Mouse (Mus musculus) kidney, embryonic 14.5 days (tissue): ENCODE measurements at regions not wholly inside any gene's neighbourhood (a gene's known extent, or its start where the extent isn't known, plus 50 kb on each side); places are given as distances from the start of the nearest gene placed in this dataset.
A peak's percentile ranks its signal among the peaks of the same experiment; 100 is the strongest.

Experiments used
- ATAC-seq: fragments of 200-750 bp; cut with Nextera tagmentation; 2 replicates; pipeline ENCODE4 v1.8.0; 2017; ENCODE audit warnings: moderate number of reproducible peaks, mild to moderate bottlenecking, moderate TSS enrichment, moderate library complexity; ENCODE audit not compliant: low FRiP score, low TSS enrichment
- H3K27ac ChIP-seq: fragments of 300-500 bp; sonication (generic); 2 replicates; pipeline ENCODE4 v1.5.1; 2014; ENCODE audit warnings: low read depth, mild to moderate bottlenecking, low read length, moderate library complexity, mixed read lengths
- H3K27me3 ChIP-seq: fragments of 300-500 bp; sonication (generic); 2 replicates; pipeline ENCODE4 v1.6.1; 2014; ENCODE audit warnings: mild to moderate bottlenecking, low read length; ENCODE audit not compliant: control insufficient read depth, insufficient read depth
- H3K36me3 ChIP-seq: fragments of 300-500 bp; sonication (generic); 2 replicates; pipeline ENCODE4 v1.6.1; 2014; ENCODE audit warnings: low read length, mixed read lengths; ENCODE audit not compliant: control insufficient read depth, insufficient read depth
- H3K4me1 ChIP-seq: fragments of 300-500 bp; sonication (generic); 2 replicates; pipeline ENCODE4 v1.6.1; 2014; ENCODE audit warnings: low read length, mixed read lengths; ENCODE audit not compliant: control insufficient read depth, insufficient read depth
- H3K4me2 ChIP-seq: fragments of 300-500 bp; sonication (generic); replicated peaks from 2 replicates; pipeline ENCODE4 v1.6.1; 2014; ENCODE audit warnings: low read depth, mild to moderate bottlenecking, low read length
- H3K4me3 ChIP-seq: fragments of 300-500 bp; sonication (generic); 2 replicates; pipeline ENCODE4 v1.5.1; 2014; ENCODE audit warnings: mild to moderate bottlenecking, low read length
- H3K9ac ChIP-seq: fragments of 300-500 bp; sonication (generic); 2 replicates; pipeline ENCODE4 v1.6.1; 2014; ENCODE audit warnings: low read depth, mild to moderate bottlenecking, low read length, moderate library complexity
- H3K9me3 ChIP-seq: fragments of 300-500 bp; sonication (generic); 2 replicates; pipeline ENCODE4 v1.6.1; 2016; ENCODE audit warnings: low read length; ENCODE audit not compliant: control insufficient read depth
- WGBS: fragments of 180-500 bp; shearing (Covaris S2); extraction: QIAGEN DNeasy Blood & Tissue Kit; methylation state at CpG from one replicate; pipeline ENCODE4 v1.1.7; 2014; 5-methylcytosine and 5-hydroxymethylcytosine counted together

GRCm38 (mm10) chr5:64632171-64632570 lies 171.0 kb upstream of the Klf3 start:
- Histone ChIP-seq H3K4me1 (no peaks in the 10 kb centered on the region), H3K36me3 (no peaks in the 10 kb centered on the region), H3K9me3 (no peaks in the 10 kb centered on the region), H3K9ac (no peak overlapping the region), H3K27me3 (no peaks in the 10 kb centered on the region), H3K27ac (no peak overlapping the region), H3K4me3 (no peak overlapping the region), H3K4me2 (no peak overlapping the region)
- no peak for ATAC-seq
- WGBS = 85% methylated on average over 5 of the region's 5 CpGs

GRCm38 (mm10) chr5:64634008-64634407 lies 169.2 kb upstream of the Klf3 start:
- WGBS = 61% methylated on average over 8 of the region's 8 CpGs
- no peaks in the 10 kb centered on the region for H3K9me3 ChIP-seq
- no peak overlapping the region for H3K27ac ChIP-seq
- H3K9ac ChIP-seq = no peak overlapping the region
- no peaks in the 10 kb centered on the region for H3K4me1 ChIP-seq
- H3K27me3 ChIP-seq = no peaks in the 10 kb centered on the region
- no peaks in the 10 kb centered on the region for H3K36me3 ChIP-seq
- no peak overlapping the region for H3K4me2 ChIP-seq
- H3K4me3 ChIP-seq = no peak overlapping the region
- ATAC-seq = no peak

- Histone ChIP-seq H3K9ac (no peak overlapping the region), H3K27ac (no peak overlapping the region), H3K4me2 (no peak overlapping the region), H3K4me3 (no peak overlapping the region), H3K27me3 (no peaks in the 10 kb centered on the region), H3K36me3 (no peaks in the 10 kb centered on the region), H3K9me3 (no peaks in the 10 kb centered on the region), H3K4me1 (no peaks in the 10 kb centered on the region)
- no peak for ATAC-seq
- 77% methylated on average over 4 of the region's 4 CpGs for WGBS
Measured at GRCm38 (mm10) chr5:64634721-64635120, 168.5 kb upstream of the Klf3 start.

- Histone ChIP-seq H3K4me1 (no peaks in the 10 kb centered on the region), H3K36me3 (no peaks in the 10 kb centered on the region), H3K9ac (no peak overlapping the region), H3K4me2 (no peak overlapping the region), H3K27me3 (no peaks in the 10 kb centered on the region), H3K9me3 (no peaks in the 10 kb centered on the region), H3K27ac (no peak overlapping the region), H3K4me3 (no peak overlapping the region)
- ATAC-seq = no peak
- WGBS = 96% methylated on average over 3 of the region's 3 CpGs
Measured at GRCm38 (mm10) chr5:64636301-64636700, 166.9 kb upstream of the Klf3 start.

- Histone ChIP-seq H3K4me2 (no peak overlapping the region), H3K4me3 (no peak overlapping the region), H3K9me3 (no peaks in the 10 kb centered on the region), H3K9ac (no peak overlapping the region), H3K4me1 (peaks cover 13% of the 10 kb centered on the region; the same call in 1 of the 2 replicates), H3K27ac (no peak overlapping the region), H3K36me3 (no peaks in the 10 kb centered on the region), H3K27me3 (no peaks in the 10 kb centered on the region)
- no peak for ATAC-seq
- WGBS = 84% methylated on average over 1 of the region's 1 CpGs
Measured at GRCm38 (mm10) chr5:64643584-64643983, 159.6 kb upstream of the Klf3 start.

GRCm38 (mm10) chr5:64647417-64648125 lies 155.6 kb upstream of the Klf3 start:
- Histone ChIP-seq H3K4me3 (peak overlapping the region; percentile 28), H3K27ac (peak overlapping the region; percentile 77), H3K9me3 (no peaks in the 10 kb centered on the region), H3K27me3 (no peaks in the 10 kb centered on the region), H3K36me3 (no peaks in the 10 kb centered on the region), H3K4me1 (peaks cover 15% of the 10 kb centered on the region; the same call in 1 of the 2 replicates), H3K9ac (0 out of 2 replicates have a peak overlapping the region, but pooled peaks have one; percentile 23), H3K4me2 (peak overlapping the region; percentile 48)
- WGBS = 2% methylated on average over 18 of the region's 18 CpGs
- ATAC-seq = peak; percentile 87

- peak; percentile 25; the same call in 1 of the 2 replicates for ATAC-seq
- H3K9ac ChIP-seq = peak overlapping the region; percentile 40; the same call in 1 of the 2 replicates
Measured at GRCm38 (mm10) chr5:64648492-64648891, 154.7 kb upstream of the Klf3 start.

GRCm38 (mm10) chr5:64651407-64651806 lies 151.8 kb upstream of the Klf3 start:
- peaks cover 15% of the 10 kb centered on the region; the same call in 1 of the 2 replicates for H3K4me1 ChIP-seq
- H3K4me3 ChIP-seq = no peak overlapping the region
- H3K36me3 ChIP-seq = no peaks in the 10 kb centered on the region
- no peak overlapping the region for H3K9ac ChIP-seq
- WGBS = 91% methylated on average over 3 of the region's 3 CpGs
- no peak overlapping the region for H3K4me2 ChIP-seq
- ATAC-seq = no peak
- H3K27ac ChIP-seq = no peak overlapping the region
- H3K9me3 ChIP-seq = no peaks in the 10 kb centered on the region
- H3K27me3 ChIP-seq = no peaks in the 10 kb centered on the region

More at GRCm38 (mm10) chr5:64648492-64648891, 154.7 kb upstream of the Klf3 start:
- peak overlapping the region; percentile 78 for H3K27ac ChIP-seq
- H3K36me3 ChIP-seq = no peaks in the 10 kb centered on the region
- no peak overlapping the region for H3K4me3 ChIP-seq
- H3K9me3 ChIP-seq = no peaks in the 10 kb centered on the region
- H3K4me2 ChIP-seq = 0 out of 2 replicates have a peak overlapping the region, but pooled peaks have one; percentile 8
- WGBS = 16% methylated on average over 8 of the region's 8 CpGs
- peaks cover 15% of the 10 kb centered on the region; the same call in 1 of the 2 replicates for H3K4me1 ChIP-seq
- H3K27me3 ChIP-seq = no peaks in the 10 kb centered on the region

- H3K36me3 ChIP-seq = no peaks in the 10 kb centered on the region
- ATAC-seq = no peak
- no peak overlapping the region for H3K4me2 ChIP-seq
- H3K27me3 ChIP-seq = no peaks in the 10 kb centered on the region
- 80% methylated on average over 5 of the region's 5 CpGs for WGBS
- no peak overlapping the region for H3K9ac ChIP-seq
- H3K9me3 ChIP-seq = no peaks in the 10 kb centered on the region
- peaks cover under 1% of the 10 kb centered on the region; the same call in 1 of the 2 replicates for H3K4me1 ChIP-seq
- no peak overlapping the region for H3K4me3 ChIP-seq
- H3K27ac ChIP-seq = no peak overlapping the region
Measured at GRCm38 (mm10) chr5:64653764-64654163, 149.4 kb upstream of the Klf3 start.
